Mouse (Mus musculus) neural tube, embryonic 12.5 days (tissue): ENCODE measurements around the gene Cnpy1. TPM values are rescaled to one million over a fixed set of nuclear protein-coding genes. Genes with fewer than 3 reads are reported as not detected.

Source experiments
- ATAC-seq: fragments of 200-750 bp; cut with Nextera tagmentation; 2 replicates; pipeline ENCODE4 v1.8.0; 2017; ENCODE audit warnings: low read depth, mild to moderate bottlenecking, moderate TSS enrichment, moderate library complexity; ENCODE audit not compliant: low FRiP score
- H3K27ac ChIP-seq: fragments of 300-500 bp; sonication (generic); 2 replicates; pipeline ENCODE4 v1.5.1; 2016
- H3K27me3 ChIP-seq: fragments of 300-500 bp; sonication (generic); replicated peaks from 2 replicates; pipeline ENCODE4 v1.6.1; 2016; ENCODE audit warnings: mild to moderate bottlenecking
- H3K36me3 ChIP-seq: fragments of 300-500 bp; sonication (generic); 2 replicates; pipeline ENCODE4 v1.6.1; 2016; ENCODE audit warnings: mild to moderate bottlenecking
- H3K4me1 ChIP-seq: fragments of 300-500 bp; sonication (generic); 2 replicates; pipeline ENCODE4 v1.6.1; 2016
- H3K4me2 ChIP-seq: fragments of 300-500 bp; sonication (generic); replicated peaks from 2 replicates; pipeline ENCODE4 v1.6.1; 2016; ENCODE audit warnings: mild to moderate bottlenecking
- H3K4me3 ChIP-seq: fragments of 300-500 bp; sonication (generic); 2 replicates; pipeline ENCODE4 v1.5.1; 2016
- H3K9ac ChIP-seq: fragments of 300-500 bp; sonication (generic); 2 replicates; pipeline ENCODE4 v1.6.1; 2016; ENCODE audit warnings: mild to moderate bottlenecking
- H3K9me3 ChIP-seq: fragments of 300-500 bp; sonication (generic); 2 replicates; pipeline ENCODE4 v1.6.1; 2016; ENCODE audit warnings: mild to moderate bottlenecking
- WGBS: fragments of 180-500 bp; shearing (Covaris S2); methylation state at CpG from one replicate; pipeline ENCODE4 v1.1.7; 2016; 5-methylcytosine and 5-hydroxymethylcytosine counted together
- polyA plus RNA-seq: library from polyadenylated mRNA; unstranded; fragments of >200 nt; fragmentation: Nextera tagmentation; extraction: Ambion mirVana; gene quantifications from 2 replicates; pipeline ENCODE4 v1.2.1, GENCODE M21; 2016

Cnpy1 gene
- polyA plus RNA-seq, 1 experiment from 2014 or later: 8.7 TPM

DNA sequence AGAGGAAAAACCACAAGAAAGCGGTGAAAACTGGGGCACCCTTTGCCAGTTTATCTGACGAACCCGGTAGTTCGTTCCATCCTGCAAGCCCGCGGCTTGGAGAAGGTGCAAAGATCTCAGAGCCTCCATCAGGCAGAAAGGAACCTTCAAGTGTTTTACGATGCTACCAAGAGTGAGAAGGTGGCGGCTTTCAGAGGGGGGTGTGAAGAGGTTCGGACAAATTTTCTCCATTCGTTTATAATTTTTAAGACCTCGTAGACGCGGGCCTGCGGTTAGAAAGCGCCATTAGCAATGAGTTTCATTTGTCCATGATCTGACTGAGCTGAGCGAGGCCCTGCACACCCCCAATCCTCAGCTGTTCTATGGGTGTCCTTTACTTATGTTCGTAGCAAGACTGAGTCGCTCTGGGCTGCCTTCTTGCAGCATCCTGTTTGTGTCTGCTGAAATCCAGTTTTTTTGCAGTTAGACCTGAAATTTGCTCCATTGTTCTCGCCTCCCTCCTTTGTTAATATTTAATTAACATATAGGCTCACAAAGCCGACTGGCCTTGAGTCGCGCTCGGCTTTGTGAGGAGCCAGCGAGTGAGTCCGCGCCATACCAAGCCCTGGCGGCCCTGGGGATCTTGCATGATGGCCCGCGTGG, 77.9 kb downstream of the Cnpy1 start:
- Histone ChIP-seq H3K4me2 (no peak overlapping the region), H3K4me1 (peaks cover 20% of the 10 kb centered on the region), H3K27ac (no peak overlapping the region), H3K4me3 (no peak overlapping the region), H3K9me3 (no peaks in the 10 kb centered on the region), H3K36me3 (no peaks in the 10 kb centered on the region), H3K27me3 (peaks cover 91% of the 10 kb centered on the region), H3K9ac (no peak overlapping the region)
- no peak for ATAC-seq
- under 1% methylated on average over 29 of the region's 29 CpGs for WGBS

GRCm38 (mm10) chr5:28166256-28167231, 79.1 kb downstream of the Cnpy1 start:
- ATAC-seq: peak; percentile 33; the same call in 1 of the 2 replicates
- Histone ChIP-seq H3K9ac (no peak overlapping the region), H3K9me3 (no peaks in the 10 kb centered on the region), H3K27me3 (peaks cover 93% of the 10 kb centered on the region), H3K36me3 (no peaks in the 10 kb centered on the region), H3K4me3 (peak overlapping the region; percentile 36), H3K4me1 (peaks cover 20% of the 10 kb centered on the region), H3K27ac (no peak overlapping the region), H3K4me2 (peak overlapping the region; percentile 67)
- WGBS: under 1% methylated on average over 111 of the region's 111 CpGs

DNA sequence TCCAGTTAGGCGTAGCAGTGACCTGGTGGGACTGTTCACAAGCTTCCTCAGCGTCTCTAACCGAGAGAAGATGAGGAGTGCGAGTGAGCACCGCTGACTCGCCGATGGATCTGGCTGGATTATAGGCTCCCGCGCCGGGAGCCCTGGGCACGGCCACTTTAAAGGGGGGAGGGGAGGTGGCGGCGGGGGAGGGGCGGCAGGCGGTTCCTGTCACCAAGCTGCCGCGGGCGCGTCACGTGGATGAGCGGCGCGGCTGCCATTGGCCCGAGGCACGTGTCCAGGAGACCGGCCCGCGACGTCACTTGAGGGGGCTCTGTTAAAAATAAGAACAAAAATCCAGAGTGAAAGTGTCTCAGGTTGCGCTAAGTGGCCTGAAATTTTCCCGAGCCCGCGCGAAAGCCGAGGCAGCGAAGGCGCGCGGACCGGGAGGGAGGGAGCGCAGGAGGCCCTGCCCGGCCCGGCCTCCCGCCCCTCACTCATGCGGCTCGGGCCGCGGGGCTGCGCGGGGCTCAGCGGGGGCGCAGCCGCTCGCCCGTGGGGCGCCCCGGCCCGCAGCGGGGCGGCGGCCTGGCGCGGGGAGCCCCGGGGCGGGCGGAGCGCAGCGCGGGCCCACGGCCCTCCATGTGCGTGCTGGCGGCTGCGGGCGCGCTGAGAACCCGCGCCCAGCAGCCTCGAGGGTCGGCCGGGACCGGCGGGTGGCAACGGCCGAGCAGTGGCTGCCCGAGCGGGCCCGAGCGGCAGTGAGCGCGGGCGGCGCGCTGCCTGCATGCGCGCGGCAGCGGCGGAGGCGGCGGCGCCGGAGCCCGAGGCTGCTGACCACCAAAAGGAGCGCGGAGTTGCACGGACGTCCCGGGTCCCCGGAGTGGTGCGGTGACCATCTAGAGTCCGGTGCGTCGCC, 80.0 kb downstream of the Cnpy1 start, which contains the start of gene En2:
Gene En2, plus strand, starts transcription at position 337 of the 898 bp plus-strand sequence.
- Histone ChIP-seq H3K27me3 (peaks cover 95% of the 10 kb centered on the region), H3K4me1 (peaks cover 20% of the 10 kb centered on the region), H3K36me3 (no peaks in the 10 kb centered on the region), H3K4me3 (peak within 1 kb of the TSS; percentile 36), H3K27ac (no peak within 1 kb of the TSS), H3K9ac (no peak within 1 kb of the TSS), H3K4me2 (peak within 1 kb of the TSS; percentile 67), H3K9me3 (no peaks in the 10 kb centered on the region)
- ATAC-seq: peak; percentile 81
- under 1% methylated on average over 111 of the region's 113 CpGs for WGBS

DNA sequence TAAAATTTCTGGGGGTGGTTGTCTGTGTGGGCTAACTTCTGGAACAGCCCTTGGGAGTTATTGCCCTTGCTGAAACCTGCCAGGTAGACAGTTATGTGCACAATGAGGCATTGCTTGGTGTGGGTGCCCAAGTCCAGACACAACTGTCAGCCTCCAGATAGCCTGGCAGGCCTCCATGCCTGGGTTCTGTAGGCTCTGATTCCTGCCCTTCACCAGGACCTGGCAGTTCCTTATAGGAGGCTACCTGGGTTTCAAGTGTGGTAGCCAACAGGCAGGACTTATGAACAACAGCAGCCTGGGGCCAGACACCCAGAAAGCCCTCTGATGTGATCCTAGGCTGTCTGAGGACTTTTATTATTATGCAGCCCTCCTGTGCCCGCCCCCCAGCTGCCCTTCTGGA, 81.7 kb downstream of the Cnpy1 start:
- Histone ChIP-seq H3K4me1 (peaks cover 20% of the 10 kb centered on the region), H3K27me3 (peaks cover 97% of the 10 kb centered on the region), H3K4me3 (no peak overlapping the region), H3K9ac (no peak overlapping the region), H3K4me2 (no peak overlapping the region), H3K9me3 (no peaks in the 10 kb centered on the region), H3K36me3 (no peaks in the 10 kb centered on the region), H3K27ac (no peak overlapping the region)
- 0% methylated on average over 1 of the region's 1 CpGs for WGBS
- no peak for ATAC-seq

DNA sequence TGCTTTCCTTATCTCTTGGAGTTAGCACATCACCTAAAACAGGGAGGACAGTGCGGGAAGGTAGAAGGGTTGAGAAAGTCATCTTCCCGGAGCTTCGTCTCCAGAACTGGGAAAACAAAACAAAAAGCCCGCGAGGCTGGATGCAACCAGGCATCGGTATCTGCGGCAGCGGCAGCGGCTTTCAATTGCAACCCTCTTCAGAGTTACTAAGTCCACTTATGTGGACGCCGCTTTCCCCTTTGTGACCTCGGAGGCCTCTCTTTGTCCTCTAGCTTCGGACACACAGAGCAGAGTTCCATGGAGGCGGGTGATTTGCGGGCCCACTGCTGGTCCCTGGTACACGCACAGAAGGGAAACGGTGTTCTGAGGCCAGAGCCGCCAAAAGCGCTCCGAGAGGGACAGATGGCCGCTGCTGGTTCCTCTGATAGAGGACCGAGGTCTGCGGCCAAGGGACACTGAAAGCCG, 83.6 kb downstream of the Cnpy1 start:
- Histone ChIP-seq H3K27me3 (peaks cover 99% of the 10 kb centered on the region), H3K9ac (no peak overlapping the region), H3K4me2 (no peak overlapping the region; the same call in 1 of the 2 replicates), H3K36me3 (no peaks in the 10 kb centered on the region), H3K4me3 (no peak overlapping the region), H3K9me3 (no peaks in the 10 kb centered on the region), H3K4me1 (peaks cover 23% of the 10 kb centered on the region), H3K27ac (no peak overlapping the region)
- ATAC-seq: no peak
- under 1% methylated on average over 24 of the region's 24 CpGs for WGBS

DNA sequence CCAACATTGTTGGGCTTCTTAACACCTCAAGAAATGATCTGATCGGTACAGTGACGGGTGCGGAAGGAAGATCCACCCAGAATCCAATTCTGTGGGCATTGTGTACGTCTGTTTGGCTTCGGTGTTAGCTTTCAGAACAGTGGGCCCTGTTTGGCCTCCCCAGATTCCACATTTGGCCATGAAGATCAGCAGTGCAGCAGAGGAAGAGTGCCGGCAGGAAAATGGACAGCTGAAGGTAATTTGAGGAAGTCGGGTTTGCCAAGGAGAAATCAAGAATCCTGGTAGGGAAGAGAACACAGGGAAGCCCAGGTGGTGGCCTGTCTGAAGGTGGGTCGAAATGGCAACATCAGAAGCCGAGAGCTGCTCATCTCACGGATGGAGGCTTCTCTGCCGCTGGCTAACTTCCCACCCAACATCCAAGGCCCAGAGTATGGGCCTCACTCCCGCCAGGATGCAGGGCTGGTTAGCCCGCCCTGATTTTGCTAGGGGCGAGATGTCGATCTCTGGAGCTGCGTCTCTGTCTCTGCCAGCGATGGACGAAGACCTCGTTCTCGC, 84.1 kb downstream of the Cnpy1 start:
- H3K9ac ChIP-seq: no peak overlapping the region
- H3K4me3 ChIP-seq: no peak overlapping the region
- H3K4me1 ChIP-seq: peaks cover 18% of the 10 kb centered on the region
- ATAC-seq: no peak
- 1% methylated on average over 20 of the region's 20 CpGs for WGBS
- H3K27ac ChIP-seq: no peak overlapping the region
- H3K27me3 ChIP-seq: peaks cover 99% of the 10 kb centered on the region
- no peaks in the 10 kb centered on the region for H3K9me3 ChIP-seq
- H3K36me3 ChIP-seq: no peaks in the 10 kb centered on the region
- no peak overlapping the region; the same call in 1 of the 2 replicates for H3K4me2 ChIP-seq

- 3% methylated on average over 8 of the region's 8 CpGs for WGBS
- H3K9ac ChIP-seq: no peak overlapping the region
- no peak overlapping the region for H3K27ac ChIP-seq
- H3K4me1 ChIP-seq: peaks cover 4% of the 10 kb centered on the region; the same call in 1 of the 2 replicates
- H3K27me3 ChIP-seq: peaks cover 98% of the 10 kb centered on the region
- H3K4me2 ChIP-seq: no peak overlapping the region
- no peak for ATAC-seq
- no peaks in the 10 kb centered on the region for H3K9me3 ChIP-seq
- no peaks in the 10 kb centered on the region for H3K36me3 ChIP-seq
- no peak overlapping the region for H3K4me3 ChIP-seq
These were observed 85.6 kb downstream of the Cnpy1 start for GRCm38 (mm10) chr5:28159891-28160470.

GRCm38 (mm10) chr5:28159072-28159458, 86.5 kb downstream of the Cnpy1 start:
- Histone ChIP-seq H3K27ac (no peak overlapping the region), H3K9ac (no peak overlapping the region), H3K36me3 (no peaks in the 10 kb centered on the region), H3K4me2 (no peak overlapping the region), H3K27me3 (peaks cover 95% of the 10 kb centered on the region), H3K9me3 (no peaks in the 10 kb centered on the region), H3K4me3 (no peak overlapping the region), H3K4me1 (peaks cover 4% of the 10 kb centered on the region; the same call in 1 of the 2 replicates)
- WGBS: under 1% methylated on average over 15 of the region's 15 CpGs
- no peak for ATAC-seq

- peaks cover 92% of the 10 kb centered on the region for H3K27me3 ChIP-seq
- no peak overlapping the region; the same call in 1 of the 2 replicates for H3K4me3 ChIP-seq
- no peak overlapping the region for H3K9ac ChIP-seq
- H3K36me3 ChIP-seq: no peaks in the 10 kb centered on the region
- ATAC-seq: peak; percentile 52; the same call in 1 of the 2 replicates
- H3K9me3 ChIP-seq: no peaks in the 10 kb centered on the region
- no peak overlapping the region for H3K27ac ChIP-seq
- peaks cover 4% of the 10 kb centered on the region; the same call in 1 of the 2 replicates for H3K4me1 ChIP-seq
- under 1% methylated on average over 31 of the region's 31 CpGs for WGBS
- H3K4me2 ChIP-seq: peak overlapping the region; percentile 18
These were observed 87.1 kb downstream of the Cnpy1 start for GRCm38 (mm10) chr5:28158308-28159071.

DNA sequence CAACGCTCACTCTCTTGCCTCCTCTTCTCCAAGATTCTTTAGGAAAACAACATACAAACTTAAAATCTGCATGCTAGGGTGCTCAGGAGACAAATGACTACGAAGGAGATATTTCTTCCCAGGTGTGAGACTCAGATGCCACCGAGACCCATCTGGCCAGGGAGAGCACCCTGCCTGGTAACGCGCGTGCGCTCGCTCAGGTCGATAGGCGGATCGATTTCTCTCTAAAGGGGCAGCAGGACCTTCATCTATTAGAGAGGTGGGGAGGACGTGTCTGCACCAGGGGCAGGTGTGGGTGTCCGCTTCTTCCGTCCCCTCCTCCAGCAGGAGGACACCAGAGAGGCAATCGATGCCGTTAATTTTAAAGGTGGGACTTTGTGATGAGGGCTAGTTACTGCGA, 87.8 kb downstream of the Cnpy1 start:
- H3K4me3 ChIP-seq: no peak overlapping the region
- H3K27me3 ChIP-seq: peaks cover 85% of the 10 kb centered on the region
- peaks cover 4% of the 10 kb centered on the region; the same call in 1 of the 2 replicates for H3K4me1 ChIP-seq
- H3K9me3 ChIP-seq: no peaks in the 10 kb centered on the region
- peak overlapping the region; percentile 18 for H3K4me2 ChIP-seq
- H3K9ac ChIP-seq: no peak overlapping the region
- no peaks in the 10 kb centered on the region for H3K36me3 ChIP-seq
- ATAC-seq: no peak
- no peak overlapping the region for H3K27ac ChIP-seq
- whole genome bisulfite sequencing: under 1% methylated on average over 17 of the region's 17 CpGs
